Mouse (Mus musculus) left cerebral cortex, adult 2 months (tissue): ENCODE measurements at regions not wholly inside any gene's neighbourhood (a gene's known extent, or its start where the extent isn't known, plus 50 kb on each side); places are given as distances from the start of the nearest gene placed in this dataset.
A peak's percentile ranks its signal among the peaks of the same experiment; 100 is the strongest.
"Not testable (repeated sequence)": the region's sequence is repeated elsewhere in the genome, so short reads cannot be mapped to it uniquely, and the experiment has no call there.

ENCODE experiments used
- DNase-seq, 2 experiments: peaks; one replicate each; pipeline ENCODE4 v3.0.0; 2021 to 2022; ENCODE audit warnings: low spot score in 2 of 2, mixed read lengths in 1 of 2; ENCODE audit errors: extremely low spot score in 1 of 2
- H3K27ac ChIP-seq: fragments of 200-600 bp; 2 replicates; pipeline ENCODE4 v1.8.1; 2022
- H3K4me3 ChIP-seq: fragments of 200-600 bp; 2 replicates; pipeline ENCODE4 v1.8.1; 2022
- CTCF ChIP-seq: fragments of 200-600 bp; IDR thresholded peaks from 2 replicates; pipeline ENCODE4 v1.8.1; 2022; ENCODE audit warnings: antibody characterized with exemption, mild to moderate bottlenecking, moderate library complexity
- intact Hi-C: fragments of 180-260 bp; cut with DNase I; formaldehyde crosslinking; loops from one replicate; pipeline ENCODE4 v1.15.1; 2025

GRCm38 (mm10) chr3:20792503-20792902, 425.5 kb upstream of the Agtr1b start:
- intact Hi-C loops = no loop called here
- no peak overlapping the region for H3K4me3 ChIP-seq
- DNase-seq = no peak
- H3K27ac ChIP-seq = no peak overlapping the region
- no peak for TF ChIP-seq CTCF

GRCm38 (mm10) chr3:20777883-20778282, 410.9 kb upstream of the Agtr1b start:
- peak overlapping the region; percentile 40 for H3K27ac ChIP-seq
- DNase-seq = no peak
- no peak for TF ChIP-seq CTCF
- no peak overlapping the region for H3K4me3 ChIP-seq
- intact Hi-C loops = loop anchor here (5.0 kb wide), 2 partner anchors 249 to 699 kb away; no protein-coding TSS in a partner anchor

GRCm38 (mm10) chr3:20776964-20777304, 410.0 kb upstream of the Agtr1b start:
- H3K27ac ChIP-seq = peak overlapping the region; percentile 13; the same call in 1 of the 2 replicates
- intact Hi-C loops = loop anchor here (5.0 kb wide), 2 partner anchors 250 to 700 kb away; no protein-coding TSS in a partner anchor
- H3K4me3 ChIP-seq = no peak overlapping the region
- no peak for DNase-seq
- TF ChIP-seq CTCF = no peak

GRCm38 (mm10) chr3:20776128-20776963, 409.4 kb upstream of the Agtr1b start:
- Histone ChIP-seq H3K27ac (peak overlapping the region; percentile 66), H3K4me3 (no peak overlapping the region)
- DNase-seq = peak in 1 of 2 experiments; percentile 18
- intact Hi-C loops = loop anchor here (5.0 kb wide), 2 partner anchors 251 to 701 kb away; no protein-coding TSS in a partner anchor
- no peak for TF ChIP-seq CTCF

- intact Hi-C loops = loop anchor here (2.0 kb wide), 1 partner anchor 88 kb away; no protein-coding TSS in a partner anchor
- no peak for DNase-seq
Measured at GRCm38 (mm10) chr3:20734302-20734701, 367.3 kb upstream of the Agtr1b start.

GRCm38 (mm10) chr3:20732005-20732404, 365.0 kb upstream of the Agtr1b start:
- TF ChIP-seq CTCF = no peak
- H3K27ac ChIP-seq = no peak overlapping the region
- no peak for DNase-seq
- intact Hi-C loops = no loop called here
- no peak overlapping the region for H3K4me3 ChIP-seq

More at GRCm38 (mm10) chr3:20734302-20734701, 367.3 kb upstream of the Agtr1b start:
- H3K4me3 ChIP-seq = no peak overlapping the region
- no peak for TF ChIP-seq CTCF
- H3K27ac ChIP-seq = peak overlapping the region; percentile 63

GRCm38 (mm10) chr3:20730481-20730880, 363.5 kb upstream of the Agtr1b start:
- intact Hi-C loops = no loop called here
- no peak for TF ChIP-seq CTCF
- Histone ChIP-seq H3K27ac (no peak overlapping the region), H3K4me3 (no peak overlapping the region)
- no peak for DNase-seq

- H3K4me3 ChIP-seq, H3K27ac ChIP-seq, DNase-seq, intact Hi-C loops: not testable (repeated sequence)
Measured at GRCm38 (mm10) chr3:20729776-20730175, 362.8 kb upstream of the Agtr1b start.

- H3K27ac ChIP-seq = no peak overlapping the region
- intact Hi-C loops = no loop called here
- DNase-seq = no peak
- H3K4me3 ChIP-seq = no peak overlapping the region
- TF ChIP-seq CTCF = no peak
Measured at GRCm38 (mm10) chr3:20714671-20715070, 347.7 kb upstream of the Agtr1b start.

- intact Hi-C loops = no loop called here
- no peak overlapping the region for H3K27ac ChIP-seq
- H3K4me3 ChIP-seq = no peak overlapping the region
- TF ChIP-seq CTCF = no peak
- DNase-seq = no peak
Measured at GRCm38 (mm10) chr3:20709661-20710060, 342.7 kb upstream of the Agtr1b start.

- Histone ChIP-seq H3K4me3 (no peak overlapping the region), H3K27ac (peak overlapping the region; percentile 89)
- no peak for TF ChIP-seq CTCF
- intact Hi-C loops = loop anchor here (5.0 to 10.0 kb wide), 2 partner anchors 127 to 199 kb away; no protein-coding TSS in a partner anchor
- DNase-seq = peak; percentile 33 to 42
Measured at GRCm38 (mm10) chr3:20695322-20695859, 328.4 kb upstream of the Agtr1b start.

- no peak for DNase-seq
- intact Hi-C loops = no loop called here
- no peak for TF ChIP-seq CTCF
- H3K4me3 ChIP-seq = no peak overlapping the region
- H3K27ac ChIP-seq = no peak overlapping the region
Measured at GRCm38 (mm10) chr3:20680944-20681494, 314.0 kb upstream of the Agtr1b start.
